Mouse (Mus musculus) brain, embryonic 14.5 days (tissue): ENCODE data around the gene Pxmp2. TPM values are rescaled to one million over a fixed set of nuclear protein-coding genes. Genes with fewer than 3 reads are reported as not detected.
A peak's percentile ranks its signal among the peaks of the same experiment; 100 is the strongest.

Experiments
- DNase-seq: peaks from one replicate; pipeline ENCODE4 v3.0.0-alpha.2; 2011; ENCODE audit warnings: low read depth
- CTCF ChIP-seq: fragments of 200-500 bp; IDR thresholded peaks from 2 replicates; pipeline ENCODE4 v1.5.1; 2012; ENCODE audit warnings: inconsistent platforms, mild to moderate bottlenecking, moderate library complexity, borderline replicate concordance; ENCODE audit not compliant: insufficient read depth, insufficient read length; ENCODE audit errors: extremely low read depth
- POLR2A ChIP-seq: fragments of 200-500 bp; IDR thresholded peaks from 2 replicates; pipeline ENCODE4 v1.6.1; 2012; ENCODE audit warnings: mild to moderate bottlenecking, inconsistent platforms, borderline replicate concordance; ENCODE audit not compliant: poor library complexity, insufficient read depth, insufficient read length, severe bottlenecking; ENCODE audit errors: extremely low read depth
- polyA plus RNA-seq: library from polyadenylated mRNA; depleted of rRNA; stranded (reverse); fragments of >200 nt; gene quantifications from 2 replicates; pipeline ENCODE4 v1.2.3, GENCODE M21; 2012; rRNA removed

Gene Pxmp2
- polyA plus RNA-seq = 4.3 and 4.5 TPM in 2 replicates

GRCm38 (mm10) chr5:110285770-110286445 lies at the start of gene Pxmp2, which contains the start of gene Pole:
Pxmp2 (minus strand) TSS chr5:110286186.
Pole (plus strand) TSS chr5:110286306.
- no peak for TF ChIP-seq CTCF
- TF ChIP-seq POLR2A = peak; percentile 18; the same call in 1 of the 2 replicates
- DNase-seq = peak; percentile 96

- TF ChIP-seq CTCF (no peak), POLR2A (no peak)
- DNase-seq = no peak
Measured at GRCm38 (mm10) chr5:110330508-110330907, 44.5 kb upstream of the Pxmp2 start.

- DNase-seq = no peak
- no peak for TF ChIP-seq POLR2A
- TF ChIP-seq CTCF = no peak
Measured at GRCm38 (mm10) chr5:110313127-110313526, 27.1 kb upstream of the Pxmp2 start.

- TF ChIP-seq POLR2A (no peak), CTCF (no peak)
- no peak for DNase-seq
Measured at GRCm38 (mm10) chr5:110308861-110309260, 22.9 kb upstream of the Pxmp2 start.

GRCm38 (mm10) chr5:110300591-110300990 lies 14.6 kb upstream of the Pxmp2 start:
- no peak for DNase-seq
- TF ChIP-seq POLR2A (no peak), CTCF (no peak)

GRCm38 (mm10) chr5:110296637-110297036 lies 10.7 kb upstream of the Pxmp2 start:
- TF ChIP-seq POLR2A (no peak), CTCF (no peak)
- no peak for DNase-seq

GRCm38 (mm10) chr5:110291649-110292048 lies 5.7 kb upstream of the Pxmp2 start:
- DNase-seq = no peak
- TF ChIP-seq CTCF (no peak), POLR2A (no peak)

GRCm38 (mm10) chr5:110287084-110287475 lies 1.1 kb upstream of the Pxmp2 start:
- no peak for DNase-seq
- no peak for TF ChIP-seq POLR2A
- TF ChIP-seq CTCF = no peak

GRCm38 (mm10) chr5:110286446-110287083 lies 579 bp upstream of the Pxmp2 start:
- DNase-seq = no peak
- TF ChIP-seq CTCF (no peak), POLR2A (no peak)

GRCm38 (mm10) chr5:110285156-110285555 lies 830 bp downstream of the Pxmp2 start:
- TF ChIP-seq POLR2A (no peak), CTCF (no peak)
- peak; percentile 2 for DNase-seq

- peak; percentile 43 for DNase-seq
- peak; percentile 54; the same call in 1 of the 2 replicates for TF ChIP-seq CTCF
- TF ChIP-seq POLR2A = no peak
Measured at GRCm38 (mm10) chr5:110284536-110284935, 1.4 kb downstream of the Pxmp2 start.
